Mouse (Mus musculus): ENCODE results near the gene Clta.

DNA sequence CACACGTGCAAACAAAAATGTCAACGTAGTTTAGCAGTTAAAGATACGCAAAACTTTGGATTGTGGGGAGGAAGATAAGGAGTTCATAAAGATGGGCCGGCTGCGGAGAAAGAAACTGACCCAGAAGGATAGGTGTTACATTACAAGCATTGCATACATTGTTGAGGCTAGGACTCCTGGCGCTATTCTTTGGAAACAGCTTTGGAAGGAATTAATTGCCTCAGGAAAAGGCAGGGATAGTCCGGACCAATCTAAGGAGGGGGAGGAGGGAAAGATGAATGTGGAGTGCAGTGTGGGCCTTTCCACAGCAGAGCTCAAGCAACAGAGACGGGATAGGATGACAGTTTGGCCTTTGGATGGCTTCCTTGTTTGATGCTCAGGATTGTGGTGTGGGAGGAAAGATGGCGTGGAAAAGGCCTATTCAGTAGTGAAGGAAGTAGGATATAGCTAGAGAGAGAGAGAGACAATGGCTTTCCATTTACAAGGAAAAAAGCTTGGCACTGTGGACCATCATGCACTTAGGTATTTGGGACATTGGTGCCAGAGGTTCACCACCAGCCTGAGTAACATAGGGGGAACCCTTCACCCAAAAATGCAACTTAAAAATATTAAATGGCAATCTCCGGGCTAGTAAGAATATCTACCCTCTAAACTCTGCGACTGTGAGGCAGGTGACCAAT lies 9.3 kb downstream of the Clta start:
- TF ChIP-seq BHLHE40 (IDR thresholded peaks at IDR 0.05; ENCODE audit: borderline replicate concordance, low read depth, low read length) (no peak), CTCF (IDR thresholded peaks at IDR 0.05 in 2 of 3, conservative IDR thresholded peaks at IDR 0.05 in 1 of 3; ENCODE audit: control insufficient read depth in 1 of 3, insufficient read depth in 1 of 3, low read depth in 2 of 3, low read length in 3 of 3, poor library complexity in 1 of 3, severe bottlenecking in 1 of 3) (no peak), ZKSCAN1 (IDR thresholded peaks at IDR 0.05; ENCODE audit: low read depth, low read length) (no peak), EP300 (IDR thresholded peaks at IDR 0.05; ENCODE audit: low read depth in 1 of 2, low read length in 2 of 2) (0 out of 4 replicates have a peak, but pooled peaks of 1 of the 2 experiments have one; percentile 9), ZC3H11A (IDR thresholded peaks at IDR 0.05; ENCODE audit: low read depth, low read length) (no peak), E2F4 (IDR thresholded peaks at IDR 0.05; ENCODE audit: borderline replicate concordance, low read depth, low read length) (no peak), MAZ (IDR thresholded peaks at IDR 0.05; ENCODE audit: low read depth, low read length) (no peak)
